Mouse (Mus musculus): ENCODE measurements at regions not wholly inside any gene's neighbourhood (a gene's known extent, or its start where the extent isn't known, plus 50 kb on each side); places are given as distances from the start of the nearest gene placed in this dataset.

DNA sequence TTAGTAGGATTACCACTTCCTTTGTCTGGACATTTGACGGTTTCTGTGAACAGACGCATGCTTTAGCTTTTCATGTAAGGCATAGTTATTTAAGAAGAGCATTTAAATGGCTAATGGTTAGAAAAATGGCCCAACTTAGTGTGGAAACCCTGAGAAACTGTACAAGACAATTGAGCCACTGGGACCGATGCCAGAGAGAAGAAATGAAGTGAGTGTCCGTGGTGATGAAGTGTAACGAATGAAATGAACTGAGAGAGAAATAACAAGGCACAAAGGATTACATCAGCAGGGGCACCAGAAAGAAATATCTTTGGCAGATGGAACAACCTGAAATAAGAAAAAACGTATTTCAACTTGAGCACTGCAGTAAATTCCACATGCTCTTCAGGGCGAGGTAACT is 197.9 kb downstream of the Ipmk start:
- DNase-seq (ENCODE audit: low spot score) (no peak), ATAC-seq (ENCODE audit: insufficient read depth, low read depth) (no peak)
- Histone ChIP-seq H3K4me1 (ENCODE audit: control insufficient read depth, insufficient read depth) (no peaks in the 10 kb centered on the region), H3K27ac (ENCODE audit: low read depth) (no peak overlapping the region), H3K9ac (replicated peaks; ENCODE audit: low read depth, low read length) (no peak overlapping the region), H3K27me3 (ENCODE audit: control insufficient read depth, insufficient read depth, low read length) (no peaks in the 10 kb centered on the region), H3K4me3 (ENCODE audit: low read depth, low read length) (no peak overlapping the region), H3K9me3 (replicated peaks; ENCODE audit: control insufficient read depth, low read length) (0 out of 2 replicates have a peak, but pooled peaks cover 4% of the 10 kb centered on the region), H3K36me3 (replicated peaks; ENCODE audit: control insufficient read depth, insufficient read depth, low read length) (no peaks in the 10 kb centered on the region), H3K4me2 (ENCODE audit: low read depth, low read length) (no peak overlapping the region)
- TF ChIP-seq CTCF (IDR thresholded peaks at IDR 0.05; ENCODE audit: low read depth) (no peak), EP300 (IDR thresholded peaks at IDR 0.05; ENCODE audit: low read depth) (no peak)
- 72% methylated on average over 7 of the region's 7 CpGs for WGBS

- no peak for TF ChIP-seq EP300 (IDR thresholded peaks at IDR 0.05; ENCODE audit: low read depth)
- no peak for TF ChIP-seq CTCF (IDR thresholded peaks at IDR 0.05; ENCODE audit: low read depth)
- Histone ChIP-seq H3K36me3 (replicated peaks; ENCODE audit: control insufficient read depth, insufficient read depth, low read length) (no peaks in the 10 kb centered on the region), H3K9me3 (replicated peaks; ENCODE audit: control insufficient read depth, low read length) (0 out of 2 replicates have a peak, but pooled peaks cover 4% of the 10 kb centered on the region), H3K4me2 (ENCODE audit: low read depth, low read length) (no peak overlapping the region), H3K4me3 (ENCODE audit: low read depth, low read length) (no peak overlapping the region), H3K9ac (replicated peaks; ENCODE audit: low read depth, low read length) (no peak overlapping the region), H3K4me1 (ENCODE audit: control insufficient read depth, insufficient read depth) (no peaks in the 10 kb centered on the region), H3K27ac (ENCODE audit: low read depth) (no peak overlapping the region), H3K27me3 (ENCODE audit: control insufficient read depth, insufficient read depth, low read length) (no peaks in the 10 kb centered on the region)
- WGBS, result 72% methylated on average over 7 of the region's 7 CpGs
- ATAC-seq (ENCODE audit: insufficient read depth, low read depth), result no peak
- DNase-seq (ENCODE audit: low spot score), result no peak
Measured at GRCm38 (mm10) chr10:71546507-71546906, 198.9 kb downstream of the Ipmk start.

GRCm38 (mm10) chr10:71583716-71584115 is 236.2 kb downstream of the Ipmk start:
- Histone ChIP-seq H3K9me3 (replicated peaks; ENCODE audit: control insufficient read depth, low read length) (no peaks in the 10 kb centered on the region; the same call in 1 of the 2 replicates), H3K27me3 (ENCODE audit: control insufficient read depth, insufficient read depth, low read length) (no peaks in the 10 kb centered on the region), H3K27ac (ENCODE audit: low read depth) (no peak overlapping the region), H3K4me1 (ENCODE audit: control insufficient read depth, insufficient read depth) (no peaks in the 10 kb centered on the region), H3K9ac (replicated peaks; ENCODE audit: low read depth, low read length) (no peak overlapping the region), H3K4me3 (ENCODE audit: low read depth, low read length) (no peak overlapping the region), H3K36me3 (replicated peaks; ENCODE audit: control insufficient read depth, insufficient read depth, low read length) (no peaks in the 10 kb centered on the region), H3K4me2 (ENCODE audit: low read depth, low read length) (no peak overlapping the region)
- no peak for TF ChIP-seq CTCF (IDR thresholded peaks at IDR 0.05; ENCODE audit: low read depth)
- no peak for TF ChIP-seq EP300 (IDR thresholded peaks at IDR 0.05; ENCODE audit: low read depth)
- 77% methylated on average over 10 of the region's 10 CpGs for WGBS
- no peak for ATAC-seq (ENCODE audit: insufficient read depth, low read depth)
- DNase-seq (ENCODE audit: low spot score), result no peak

DNA sequence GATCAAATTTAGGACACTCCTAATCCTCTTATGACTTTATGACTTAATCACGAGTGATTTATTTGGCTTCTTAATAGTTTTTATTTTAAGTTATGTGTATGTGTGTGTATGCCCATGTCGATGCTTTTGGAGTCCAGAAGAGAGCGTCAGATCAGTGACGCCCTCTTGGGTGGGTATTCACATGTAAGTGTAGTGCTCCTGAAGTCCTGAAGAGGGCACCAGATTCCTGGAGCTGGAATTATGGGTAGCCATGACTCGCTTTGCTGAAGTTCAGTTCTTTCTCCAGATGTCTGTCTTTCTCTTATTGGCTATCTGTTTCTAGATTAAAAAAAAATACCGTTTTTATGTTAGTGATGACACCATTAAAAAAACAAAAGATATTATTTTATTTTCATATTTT is 251.0 kb downstream of the Ipmk start:
- TF ChIP-seq CTCF (IDR thresholded peaks at IDR 0.05; ENCODE audit: low read depth) (no peak), EP300 (IDR thresholded peaks at IDR 0.05; ENCODE audit: low read depth) (no peak)
- H3K36me3 ChIP-seq (replicated peaks; ENCODE audit: control insufficient read depth, insufficient read depth, low read length), result no peaks in the 10 kb centered on the region
- no peak overlapping the region for H3K4me3 ChIP-seq (ENCODE audit: low read depth, low read length)
- no peaks in the 10 kb centered on the region for H3K9me3 ChIP-seq (replicated peaks; ENCODE audit: control insufficient read depth, low read length)
- WGBS, result 84% methylated on average over 6 of the region's 6 CpGs
- no peak overlapping the region for H3K27ac ChIP-seq (ENCODE audit: low read depth)
- no peak overlapping the region for H3K4me2 ChIP-seq (ENCODE audit: low read depth, low read length)
- ATAC-seq (ENCODE audit: insufficient read depth, low read depth) (no peak), DNase-seq (ENCODE audit: low spot score) (no peak)
- no peaks in the 10 kb centered on the region for H3K4me1 ChIP-seq (ENCODE audit: control insufficient read depth, insufficient read depth)
- H3K9ac ChIP-seq (replicated peaks; ENCODE audit: low read depth, low read length), result no peak overlapping the region
- no peaks in the 10 kb centered on the region for H3K27me3 ChIP-seq (ENCODE audit: control insufficient read depth, insufficient read depth, low read length)

- Histone ChIP-seq H3K9ac (replicated peaks; ENCODE audit: low read depth, low read length) (no peak overlapping the region), H3K27ac (ENCODE audit: low read depth) (no peak overlapping the region), H3K4me1 (ENCODE audit: control insufficient read depth, insufficient read depth) (no peaks in the 10 kb centered on the region), H3K9me3 (replicated peaks; ENCODE audit: control insufficient read depth, low read length) (no peaks in the 10 kb centered on the region), H3K36me3 (replicated peaks; ENCODE audit: control insufficient read depth, insufficient read depth, low read length) (no peaks in the 10 kb centered on the region), H3K4me3 (ENCODE audit: low read depth, low read length) (no peak overlapping the region), H3K4me2 (ENCODE audit: low read depth, low read length) (no peak overlapping the region), H3K27me3 (ENCODE audit: control insufficient read depth, insufficient read depth, low read length) (no peaks in the 10 kb centered on the region)
- DNase-seq (ENCODE audit: low spot score), result no peak
- WGBS, result 83% methylated on average over 4 of the region's 4 CpGs
- ATAC-seq (ENCODE audit: insufficient read depth, low read depth), result no peak
- TF ChIP-seq EP300 (IDR thresholded peaks at IDR 0.05; ENCODE audit: low read depth) (no peak), CTCF (IDR thresholded peaks at IDR 0.05; ENCODE audit: low read depth) (no peak)
Measured at GRCm38 (mm10) chr10:71613736-71614135, 266.2 kb downstream of the Ipmk start.

DNA sequence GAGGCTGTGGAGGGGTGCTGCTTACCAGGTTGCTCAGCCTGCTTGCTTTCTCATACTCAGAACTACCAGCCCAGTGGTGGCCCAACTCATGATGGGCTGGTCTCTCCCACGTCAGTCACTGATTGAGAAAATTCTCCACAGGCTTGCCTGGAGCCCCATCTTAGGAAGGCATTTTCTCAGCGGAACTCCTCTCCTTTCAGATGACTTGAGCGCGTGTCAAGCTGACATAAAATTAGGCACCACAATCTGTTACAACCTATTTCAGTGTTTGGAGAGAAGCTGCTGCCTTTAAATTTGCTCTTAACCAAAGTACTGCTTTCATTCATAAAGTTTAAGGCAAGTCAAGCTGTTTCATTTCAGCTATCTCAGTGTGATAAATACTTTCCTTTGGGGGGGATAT is 269.6 kb downstream of the Ipmk start:
- H3K4me1 ChIP-seq (ENCODE audit: control insufficient read depth, insufficient read depth), result no peaks in the 10 kb centered on the region
- H3K36me3 ChIP-seq (replicated peaks; ENCODE audit: control insufficient read depth, insufficient read depth, low read length), result no peaks in the 10 kb centered on the region
- no peak overlapping the region for H3K9ac ChIP-seq (replicated peaks; ENCODE audit: low read depth, low read length)
- ATAC-seq (ENCODE audit: insufficient read depth, low read depth), result no peak
- H3K27me3 ChIP-seq (ENCODE audit: control insufficient read depth, insufficient read depth, low read length), result no peaks in the 10 kb centered on the region
- no peaks in the 10 kb centered on the region for H3K9me3 ChIP-seq (replicated peaks; ENCODE audit: control insufficient read depth, low read length)
- TF ChIP-seq EP300 (IDR thresholded peaks at IDR 0.05; ENCODE audit: low read depth) (no peak), CTCF (IDR thresholded peaks at IDR 0.05; ENCODE audit: low read depth) (no peak)
- H3K4me2 ChIP-seq (ENCODE audit: low read depth, low read length), result no peak overlapping the region
- H3K27ac ChIP-seq (ENCODE audit: low read depth), result no peak overlapping the region
- WGBS, result 74% methylated on average over 4 of the region's 4 CpGs
- no peak for DNase-seq (ENCODE audit: low spot score)
- H3K4me3 ChIP-seq (ENCODE audit: low read depth, low read length), result no peak overlapping the region

All from heart, postnatal 0 days (tissue).